Mouse (Mus musculus) midbrain, embryonic 15.5 days (tissue): ENCODE data around the gene Igf2bp3. TPM values are rescaled to one million over a fixed set of nuclear protein-coding genes. Genes with fewer than 3 reads are reported as not detected.

Experiments used
- ATAC-seq: fragments of 200-750 bp; cut with Nextera tagmentation; replicated peaks from 2 replicates; pipeline ENCODE4 v1.8.0; 2017; ENCODE audit warnings: moderate TSS enrichment
- H3K27ac ChIP-seq: fragments of 300-500 bp; sonication (generic); 2 replicates; pipeline ENCODE4 v1.5.1; 2015; ENCODE audit warnings: mild to moderate bottlenecking, inconsistent platforms
- H3K27me3 ChIP-seq: fragments of 300-500 bp; sonication (generic); replicated peaks from 2 replicates; pipeline ENCODE4 v1.6.1; 2015; ENCODE audit warnings: inconsistent platforms
- H3K36me3 ChIP-seq: fragments of 300-500 bp; sonication (generic); replicated peaks from 2 replicates; pipeline ENCODE4 v1.6.1; 2015; ENCODE audit warnings: inconsistent platforms
- H3K4me1 ChIP-seq: fragments of 300-500 bp; sonication (generic); 2 replicates; pipeline ENCODE4 v1.6.1; 2015; ENCODE audit warnings: inconsistent platforms
- H3K4me2 ChIP-seq: fragments of 300-500 bp; sonication (generic); 2 replicates; pipeline ENCODE4 v1.6.1; 2015; ENCODE audit warnings: inconsistent platforms, mild to moderate bottlenecking, moderate library complexity
- H3K4me3 ChIP-seq: fragments of 300-500 bp; sonication (generic); 2 replicates; pipeline ENCODE4 v1.5.1; 2015; ENCODE audit warnings: mild to moderate bottlenecking, inconsistent platforms
- H3K9ac ChIP-seq: fragments of 300-500 bp; sonication (generic); 2 replicates; pipeline ENCODE4 v1.6.1; 2015; ENCODE audit warnings: mild to moderate bottlenecking, inconsistent platforms
- H3K9me3 ChIP-seq: fragments of 300-500 bp; sonication (generic); 2 replicates; pipeline ENCODE4 v1.6.1; 2016; ENCODE audit warnings: inconsistent platforms
- WGBS: fragments of 180-500 bp; shearing (Covaris S2); methylation state at CpG from one replicate; pipeline ENCODE4 v1.1.7; 2015; ENCODE audit warnings: mixed read lengths; 5-methylcytosine and 5-hydroxymethylcytosine counted together
- polyA plus RNA-seq: library from polyadenylated mRNA; unstranded; fragments of >200 nt; fragmentation: Nextera tagmentation; extraction: Ambion mirVana; gene quantifications from 2 replicates; pipeline ENCODE4 v1.2.1, GENCODE M21; 2015

The Igf2bp3 gene
- polyA plus RNA-seq, 1 experiment from 2014 or later: 26.9 TPM

DNA sequence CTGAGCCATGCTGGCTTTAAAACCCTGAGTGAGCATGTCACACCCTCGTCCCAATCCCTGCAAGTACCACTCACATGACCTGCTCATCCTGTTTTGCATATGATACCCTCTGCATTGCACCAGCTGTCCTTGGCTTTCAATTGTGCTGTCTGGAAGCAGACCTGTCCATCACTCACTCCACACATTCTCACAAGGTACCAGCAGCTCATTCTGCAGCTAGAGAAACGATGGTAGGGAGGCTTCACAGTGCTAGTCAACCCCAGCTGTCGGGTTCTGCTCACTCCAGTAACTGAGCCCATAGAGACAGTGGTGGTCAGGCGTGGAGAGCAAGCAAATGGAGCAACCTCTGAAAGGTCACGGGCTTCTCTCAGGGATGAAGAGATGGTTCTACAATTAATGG lies 73.6 kb downstream of the Igf2bp3 start:
- Histone ChIP-seq H3K4me2 (no peak overlapping the region), H3K27ac (no peak overlapping the region), H3K4me3 (no peak overlapping the region), H3K9ac (no peak overlapping the region), H3K36me3 (no peaks in the 10 kb centered on the region), H3K27me3 (no peaks in the 10 kb centered on the region), H3K9me3 (no peaks in the 10 kb centered on the region), H3K4me1 (no peaks in the 10 kb centered on the region)
- ATAC-seq: no peak
- WGBS: 72% methylated on average over 5 of the region's 5 CpGs

- no peaks in the 10 kb centered on the region for H3K9me3 ChIP-seq
- no peak overlapping the region for H3K4me2 ChIP-seq
- no peak for ATAC-seq
- no peaks in the 10 kb centered on the region; the same call in 1 of the 2 replicates for H3K4me1 ChIP-seq
- H3K27ac ChIP-seq: no peak overlapping the region
- no peak overlapping the region for H3K9ac ChIP-seq
- WGBS: 81% methylated on average over 17 of the region's 17 CpGs
- H3K27me3 ChIP-seq: no peaks in the 10 kb centered on the region
- no peaks in the 10 kb centered on the region for H3K36me3 ChIP-seq
- no peak overlapping the region for H3K4me3 ChIP-seq
These were observed 76.4 kb downstream of the Igf2bp3 start for GRCm38 (mm10) chr6:49138159-49139051.

DNA sequence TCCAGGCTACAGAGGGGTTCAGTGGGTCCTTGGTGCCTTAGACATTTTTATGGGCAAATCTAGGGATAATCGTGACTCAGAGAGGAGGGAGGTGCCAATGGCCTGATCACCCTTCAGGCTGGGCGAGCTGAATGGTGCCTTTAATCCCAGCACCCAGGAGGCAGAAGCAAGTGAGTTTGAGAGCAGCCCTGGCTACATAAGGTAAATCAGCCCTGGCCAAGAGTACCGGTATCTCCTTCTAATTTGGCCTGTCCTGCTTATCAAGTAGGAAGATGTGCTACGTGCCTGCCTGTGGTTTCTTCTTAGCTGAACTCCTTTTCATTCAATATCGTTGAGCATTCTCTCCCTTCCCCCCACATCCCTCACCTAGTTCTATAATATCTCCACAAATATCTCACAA lies 78.0 kb downstream of the Igf2bp3 start:
- H3K9ac ChIP-seq: no peak overlapping the region
- H3K27me3 ChIP-seq: no peaks in the 10 kb centered on the region
- no peak overlapping the region for H3K27ac ChIP-seq
- H3K36me3 ChIP-seq: no peaks in the 10 kb centered on the region
- H3K4me1 ChIP-seq: peaks cover 5% of the 10 kb centered on the region; the same call in 1 of the 2 replicates
- H3K4me2 ChIP-seq: no peak overlapping the region
- no peak overlapping the region for H3K4me3 ChIP-seq
- no peaks in the 10 kb centered on the region for H3K9me3 ChIP-seq
- ATAC-seq: no peak
- WGBS: 62% methylated on average over 5 of the region's 5 CpGs

DNA sequence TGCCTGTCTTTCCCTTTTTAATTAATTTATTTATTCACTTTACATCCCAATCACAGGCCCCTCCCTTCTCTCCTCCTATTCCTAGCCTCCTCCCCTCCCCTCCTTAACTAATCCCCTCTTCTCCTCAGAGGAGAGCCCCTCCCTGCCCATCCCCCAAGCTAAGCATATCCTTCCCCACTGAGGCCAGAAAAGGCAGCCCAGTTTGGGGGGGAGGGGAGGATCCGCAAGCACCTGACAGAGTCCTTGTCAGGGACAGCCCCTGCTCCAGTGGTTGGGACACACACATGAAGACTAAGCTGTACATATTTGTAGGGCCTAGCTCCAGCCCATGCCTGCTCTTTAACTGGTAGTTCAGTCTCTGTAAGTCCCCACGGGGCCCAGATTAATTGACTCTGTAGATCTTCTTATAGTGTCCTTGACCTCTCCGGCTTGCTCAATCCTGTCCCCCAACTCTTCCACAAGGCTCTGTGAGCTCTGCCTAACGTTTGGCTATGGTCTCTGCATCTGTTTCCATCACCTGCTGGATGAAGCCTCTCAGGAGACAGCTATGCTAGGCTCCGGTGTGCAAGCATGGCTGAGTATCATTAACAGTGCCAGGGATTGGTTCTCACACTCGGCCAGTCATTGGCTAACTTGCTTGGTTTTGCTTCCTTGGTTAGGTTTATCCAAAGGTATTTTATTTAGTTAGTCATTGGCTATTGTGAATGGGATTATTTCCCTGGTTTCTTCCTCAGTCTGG lies 82.2 kb downstream of the Igf2bp3 start:
- H3K9ac ChIP-seq: no peak overlapping the region
- no peak for ATAC-seq

DNA sequence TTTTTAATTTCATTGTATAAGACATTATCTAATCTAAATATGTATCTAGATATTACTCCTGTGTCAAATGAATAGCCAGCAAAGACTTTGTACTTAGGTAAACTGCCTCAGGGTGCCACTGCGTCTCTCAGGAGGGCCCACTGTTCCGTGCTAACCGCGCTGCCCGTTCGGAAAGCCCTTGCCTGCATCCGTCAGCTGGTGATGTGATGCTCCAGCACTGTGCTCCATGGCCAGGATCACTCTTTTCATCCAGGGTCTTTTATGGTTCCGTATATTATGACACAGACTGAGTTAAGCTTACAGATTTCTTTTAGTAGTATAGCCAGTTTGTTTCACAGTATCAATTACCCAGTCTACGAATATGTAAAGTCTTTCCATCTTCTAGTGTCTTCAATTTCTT lies 82.9 kb downstream of the Igf2bp3 start:
- H3K9me3 ChIP-seq: no peaks in the 10 kb centered on the region
- H3K4me1 ChIP-seq: peaks cover 5% of the 10 kb centered on the region; the same call in 1 of the 2 replicates
- H3K36me3 ChIP-seq: no peaks in the 10 kb centered on the region
- H3K9ac ChIP-seq: no peak overlapping the region
- H3K27ac ChIP-seq: no peak overlapping the region
- H3K27me3 ChIP-seq: no peaks in the 10 kb centered on the region
- no peak for ATAC-seq
- no peak overlapping the region for H3K4me3 ChIP-seq
- 51% methylated on average over 9 of the region's 9 CpGs for WGBS
- no peak overlapping the region for H3K4me2 ChIP-seq

More for the DNA sequence above, 82.2 kb downstream of the Igf2bp3 start:
- Histone ChIP-seq H3K27ac (no peak overlapping the region), H3K27me3 (no peaks in the 10 kb centered on the region), H3K4me1 (peaks cover 5% of the 10 kb centered on the region; the same call in 1 of the 2 replicates), H3K36me3 (no peaks in the 10 kb centered on the region), H3K4me3 (no peak overlapping the region), H3K4me2 (no peak overlapping the region), H3K9me3 (no peaks in the 10 kb centered on the region)
- 26% methylated on average over 6 of the region's 6 CpGs for WGBS

- Histone ChIP-seq H3K27me3 (no peaks in the 10 kb centered on the region), H3K36me3 (no peaks in the 10 kb centered on the region), H3K27ac (no peak overlapping the region), H3K4me1 (peaks cover 5% of the 10 kb centered on the region; the same call in 1 of the 2 replicates), H3K4me3 (no peak overlapping the region), H3K9ac (no peak overlapping the region), H3K4me2 (no peak overlapping the region), H3K9me3 (no peaks in the 10 kb centered on the region)
- no peak for ATAC-seq
These were observed 84.4 kb downstream of the Igf2bp3 start for GRCm38 (mm10) chr6:49130328-49130727.

GRCm38 (mm10) chr6:49120370-49120769 lies 94.4 kb downstream of the Igf2bp3 start:
- ATAC-seq: no peak
- 96% methylated on average over 3 of the region's 3 CpGs for WGBS
- H3K4me3 ChIP-seq: no peak overlapping the region
- no peaks in the 10 kb centered on the region for H3K4me1 ChIP-seq
- no peaks in the 10 kb centered on the region for H3K36me3 ChIP-seq
- H3K27me3 ChIP-seq: no peaks in the 10 kb centered on the region
- H3K9me3 ChIP-seq: 0 out of 2 replicates have a peak, but pooled peaks cover 4% of the 10 kb centered on the region
- H3K27ac ChIP-seq: no peak overlapping the region
- no peak overlapping the region for H3K4me2 ChIP-seq
- H3K9ac ChIP-seq: no peak overlapping the region

DNA sequence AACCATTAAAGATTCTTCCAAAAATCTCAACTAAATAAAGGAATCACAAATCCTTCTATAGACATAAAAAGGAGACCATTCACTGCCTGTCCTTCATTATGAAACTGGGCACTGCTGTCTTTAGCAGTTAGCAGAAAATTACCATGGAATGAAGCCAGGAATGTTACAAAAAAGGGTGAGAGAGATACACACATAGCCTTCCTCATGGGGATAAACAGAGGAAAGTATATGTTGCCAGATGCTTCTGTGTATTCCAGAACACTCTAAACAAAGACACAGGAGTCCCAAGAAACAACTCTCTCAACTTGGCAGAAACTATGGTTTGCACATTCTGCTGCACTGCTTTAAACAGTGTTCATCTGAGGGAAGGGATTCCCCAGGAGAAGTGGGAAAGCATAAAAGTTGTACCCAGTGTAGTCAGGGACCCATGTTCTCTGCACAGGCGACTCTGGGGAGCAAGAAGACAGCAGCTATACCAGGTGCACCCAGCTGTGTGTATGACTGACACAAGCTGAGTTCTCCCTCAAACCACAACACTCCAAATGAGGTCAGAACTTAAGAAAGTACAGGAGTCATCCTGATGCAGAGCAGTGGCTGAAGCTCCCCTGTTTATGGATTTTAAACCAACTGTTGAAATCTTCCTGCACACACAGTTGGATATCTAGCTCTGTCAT lies 95.2 kb downstream of the Igf2bp3 start:
- no peak overlapping the region for H3K9ac ChIP-seq
- H3K27me3 ChIP-seq: no peaks in the 10 kb centered on the region
- 89% methylated on average over 1 of the region's 1 CpGs for WGBS
- H3K9me3 ChIP-seq: 0 out of 2 replicates have a peak, but pooled peaks cover 4% of the 10 kb centered on the region
- no peak overlapping the region for H3K27ac ChIP-seq
- no peak for ATAC-seq
- H3K4me3 ChIP-seq: no peak overlapping the region
- H3K4me1 ChIP-seq: no peaks in the 10 kb centered on the region
- H3K4me2 ChIP-seq: no peak overlapping the region
- no peaks in the 10 kb centered on the region for H3K36me3 ChIP-seq

DNA sequence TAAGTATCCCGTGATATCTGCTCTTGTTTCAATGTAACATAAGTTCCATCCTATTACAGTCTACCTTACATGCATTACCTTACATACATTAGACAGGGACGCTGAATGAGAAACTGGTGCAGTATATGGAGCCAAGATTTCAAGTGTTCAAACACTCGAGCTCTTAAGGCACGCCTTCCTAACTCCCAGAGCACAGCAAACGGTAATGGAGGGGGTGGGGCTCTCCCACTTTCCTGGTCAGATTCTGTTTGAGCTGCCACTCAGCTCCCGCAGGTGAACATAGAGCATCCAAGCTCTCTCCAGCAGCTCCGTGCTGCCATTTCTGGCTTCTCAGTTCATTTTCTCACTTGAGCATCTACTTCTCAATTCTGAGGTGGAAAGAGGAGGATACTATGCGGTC lies 96.3 kb downstream of the Igf2bp3 start:
- 80% methylated on average over 8 of the region's 8 CpGs for WGBS

GRCm38 (mm10) chr6:49116241-49116640 lies 98.5 kb downstream of the Igf2bp3 start:
- ATAC-seq: no peak
- H3K9me3 ChIP-seq: no peaks in the 10 kb centered on the region

More for the DNA sequence above, 96.3 kb downstream of the Igf2bp3 start:
- H3K9me3 ChIP-seq: 0 out of 2 replicates have a peak, but pooled peaks cover 4% of the 10 kb centered on the region
- no peaks in the 10 kb centered on the region for H3K36me3 ChIP-seq
- no peak overlapping the region for H3K4me3 ChIP-seq
- H3K9ac ChIP-seq: no peak overlapping the region
- no peaks in the 10 kb centered on the region for H3K27me3 ChIP-seq
- H3K4me1 ChIP-seq: no peaks in the 10 kb centered on the region
- H3K4me2 ChIP-seq: no peak overlapping the region
- no peak overlapping the region for H3K27ac ChIP-seq
- ATAC-seq: no peak

GRCm38 (mm10) chr6:49115550-49115949 lies 99.2 kb downstream of the Igf2bp3 start:
- WGBS: 81% methylated on average over 5 of the region's 5 CpGs
- Histone ChIP-seq H3K4me1 (no peaks in the 10 kb centered on the region), H3K9ac (no peak overlapping the region), H3K27ac (no peak overlapping the region), H3K4me3 (no peak overlapping the region), H3K36me3 (no peaks in the 10 kb centered on the region), H3K27me3 (no peaks in the 10 kb centered on the region), H3K9me3 (no peaks in the 10 kb centered on the region), H3K4me2 (no peak overlapping the region)
- ATAC-seq: no peak

More at GRCm38 (mm10) chr6:49116241-49116640, 98.5 kb downstream of the Igf2bp3 start:
- Histone ChIP-seq H3K36me3 (no peaks in the 10 kb centered on the region), H3K27ac (no peak overlapping the region), H3K4me3 (no peak overlapping the region), H3K27me3 (no peaks in the 10 kb centered on the region), H3K4me2 (no peak overlapping the region), H3K9ac (no peak overlapping the region), H3K4me1 (no peaks in the 10 kb centered on the region)
- 94% methylated on average over 8 of the region's 8 CpGs for WGBS

- no peak overlapping the region for H3K27ac ChIP-seq
These were observed 100.3 kb downstream of the Igf2bp3 start for GRCm38 (mm10) chr6:49114457-49114856.

More at GRCm38 (mm10) chr6:49114457-49114856, 100.3 kb downstream of the Igf2bp3 start:
- Histone ChIP-seq H3K27me3 (no peaks in the 10 kb centered on the region), H3K4me2 (no peak overlapping the region), H3K4me3 (no peak overlapping the region), H3K4me1 (no peaks in the 10 kb centered on the region), H3K9ac (no peak overlapping the region), H3K9me3 (no peaks in the 10 kb centered on the region), H3K36me3 (no peaks in the 10 kb centered on the region)
- no peak for ATAC-seq
- 90% methylated on average over 6 of the region's 6 CpGs for WGBS
